Mouse (Mus musculus) thymus, postnatal 25 days (tissue): ENCODE measurements at regions not wholly inside any gene's neighbourhood (a gene's known extent, or its start where the extent isn't known, plus 50 kb on each side); places are given as distances from the start of the nearest gene placed in this dataset.

Experiments used
- DNase-seq: peaks from one replicate; pipeline ENCODE4 v3.0.0; 2022

DNA sequence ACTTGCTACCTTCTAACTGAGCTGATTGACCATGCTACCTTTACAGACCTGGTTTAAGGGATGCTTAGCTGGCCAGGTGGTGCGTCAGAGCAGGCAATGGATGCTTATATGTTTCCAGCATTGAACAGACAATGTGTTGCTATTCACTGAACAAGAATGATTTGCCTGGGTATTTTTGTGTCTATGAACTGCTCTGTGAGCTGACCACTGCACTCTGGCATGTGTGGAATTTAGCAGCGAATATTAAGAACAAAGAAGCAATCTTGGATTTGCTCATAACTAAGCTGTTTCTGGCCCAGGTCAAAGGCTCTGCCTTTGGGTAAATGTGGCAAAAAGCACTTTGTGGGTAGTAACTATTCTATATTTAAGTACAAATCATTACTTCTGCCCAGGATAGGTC lies 58.3 kb upstream of the Ccdc39 start:
- DNase-seq, result no peak

DNA sequence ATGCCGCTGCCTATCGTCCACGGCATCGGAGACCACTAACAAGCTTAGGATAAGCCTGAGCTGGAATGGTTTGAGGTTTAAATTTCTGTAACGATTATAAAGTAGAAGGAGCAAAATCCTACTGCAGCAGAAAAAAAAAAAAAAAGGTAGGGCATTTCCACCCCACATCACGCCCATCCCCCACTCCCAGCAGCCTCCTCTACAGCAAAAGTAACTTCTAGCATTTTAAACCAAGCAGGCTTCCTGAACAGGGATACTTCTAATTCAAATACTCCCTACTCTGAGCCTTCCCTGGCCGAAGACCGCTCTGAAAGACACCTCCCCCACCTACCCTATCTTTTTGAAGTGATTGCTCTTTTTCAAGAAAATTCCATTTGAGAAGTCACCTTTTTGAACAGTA lies 59.2 kb upstream of the Ccdc39 start:
- DNase-seq, result no peak

DNA sequence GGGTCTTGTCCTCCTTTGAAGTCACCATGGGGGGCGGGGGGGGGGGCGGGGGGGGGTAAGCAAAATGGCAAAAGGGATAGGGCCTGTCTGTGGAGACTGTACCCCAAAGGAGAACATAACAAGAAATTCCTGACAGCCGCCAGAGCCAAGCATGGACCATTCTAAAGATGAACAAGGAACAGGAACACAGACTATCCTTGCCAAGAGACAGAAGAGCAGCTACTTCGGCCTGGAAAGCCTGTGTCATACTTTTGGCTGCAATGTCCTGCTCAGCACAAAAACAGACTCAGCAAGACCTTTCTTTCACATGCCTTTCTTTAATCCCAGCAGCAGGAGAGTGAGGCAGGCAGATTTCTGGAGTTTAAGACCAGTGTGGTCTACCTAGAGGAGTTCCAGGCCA lies 59.7 kb upstream of the Ccdc39 start:
- no peak for DNase-seq

DNA sequence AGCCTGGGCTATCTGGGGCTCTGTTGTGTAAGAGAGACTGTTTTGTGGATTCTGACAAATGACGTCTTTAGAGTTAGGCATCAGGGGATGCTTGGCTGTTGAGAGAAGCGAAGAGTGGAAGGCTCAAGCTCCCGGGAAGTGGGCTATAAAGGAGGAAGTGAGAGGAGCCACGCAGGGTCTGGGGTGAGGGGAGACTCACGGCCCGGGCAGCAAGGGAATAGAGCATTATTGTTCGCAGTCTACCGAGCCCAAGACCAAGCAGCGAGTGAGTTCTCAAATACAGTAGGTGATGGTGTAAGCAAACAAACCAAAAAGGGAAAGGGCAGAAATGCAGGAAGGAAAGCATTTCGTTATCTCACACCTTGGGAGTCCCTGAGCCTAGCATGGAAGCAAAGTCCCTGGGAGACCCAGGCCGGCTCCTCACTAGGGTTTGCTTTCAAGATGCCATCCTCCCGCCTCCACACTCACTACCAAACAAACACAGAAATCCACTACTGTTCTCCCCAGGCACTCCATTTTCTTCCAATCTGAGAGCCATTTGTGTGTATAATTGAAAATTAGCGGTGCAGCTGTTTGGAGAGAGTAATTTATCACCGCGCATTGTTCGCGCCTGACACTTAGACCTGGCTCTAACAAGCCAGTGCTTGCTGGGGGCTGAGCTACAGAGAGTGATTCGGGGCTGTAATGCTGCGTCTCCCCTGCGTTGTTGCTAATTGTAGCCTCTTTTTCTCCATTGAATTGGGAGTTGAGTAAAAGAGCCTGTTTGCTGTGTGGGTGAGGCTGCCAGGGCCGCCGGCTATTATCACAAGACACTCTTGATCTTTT lies 61.0 kb upstream of the Ccdc39 start:
- DNase-seq, result no peak

- no peak for DNase-seq
These were observed 61.5 kb upstream of the Ccdc39 start for GRCm38 (mm10) chr3:33905679-33906007.

GRCm38 (mm10) chr3:33907061-33907460 lies 63.0 kb upstream of the Ccdc39 start:
- no peak for DNase-seq

DNA sequence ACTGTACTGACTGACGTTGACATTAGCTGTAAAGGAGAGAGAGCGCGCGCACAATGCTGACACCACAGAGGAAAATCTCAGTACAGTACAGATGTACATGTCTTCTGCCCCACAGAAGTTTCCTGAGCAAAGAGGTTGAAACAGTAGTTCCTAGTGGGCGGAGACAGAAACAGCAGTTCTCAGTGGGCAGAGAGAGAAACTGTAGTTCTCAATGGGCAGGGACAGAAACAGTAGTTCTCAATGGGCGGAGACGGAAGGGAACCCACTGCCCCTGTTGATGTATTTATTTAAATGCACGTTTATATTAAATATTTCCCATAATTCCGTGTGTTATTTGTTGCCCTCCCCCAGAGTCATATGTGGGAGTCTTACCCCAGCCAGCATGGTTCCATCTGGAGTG lies 67.4 kb upstream of the Ccdc39 start:
- DNase-seq, result no peak

GRCm38 (mm10) chr3:33913470-33913869 lies 69.4 kb upstream of the Ccdc39 start:
- DNase-seq, result no peak

DNA sequence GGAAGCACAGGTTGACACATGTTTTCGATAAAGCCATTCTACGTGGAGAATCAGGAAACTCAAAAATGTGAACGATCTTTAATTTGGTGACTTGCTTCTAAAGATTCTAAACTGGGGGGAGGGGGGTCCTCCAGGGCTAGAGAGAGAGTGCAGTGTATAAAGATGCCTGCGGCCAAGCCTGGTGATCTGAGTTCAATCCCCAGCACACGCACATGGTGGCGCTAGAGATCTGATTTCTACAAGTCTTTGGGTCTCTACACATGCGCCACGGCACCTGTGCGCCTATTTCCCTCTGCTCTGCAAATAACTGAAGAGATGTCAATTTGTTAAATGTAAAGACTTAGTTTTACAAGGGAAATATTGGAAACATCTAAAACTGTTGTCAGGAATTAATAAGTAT lies 70.3 kb upstream of the Ccdc39 start:
- no peak for DNase-seq

DNA sequence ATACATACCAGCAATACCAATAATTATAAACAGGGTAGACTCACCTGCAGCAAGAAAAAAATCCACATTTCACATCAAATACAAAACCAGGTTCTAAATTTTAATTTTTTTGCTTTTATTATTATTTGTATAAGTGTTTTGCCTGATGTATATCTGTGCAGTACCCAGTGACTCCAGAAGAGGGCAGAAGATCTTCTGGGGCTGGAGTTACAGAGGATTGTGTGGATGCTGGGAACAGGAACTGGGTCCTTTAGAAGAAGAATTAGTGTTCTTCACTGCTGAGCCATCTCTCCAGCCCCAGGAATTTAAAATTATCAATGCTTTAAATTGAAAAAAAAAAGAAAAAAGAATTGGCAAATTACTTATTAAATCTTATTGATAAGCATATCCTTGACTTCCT lies 71.7 kb upstream of the Ccdc39 start:
- no peak for DNase-seq

GRCm38 (mm10) chr3:33916318-33916717 lies 72.2 kb upstream of the Ccdc39 start:
- DNase-seq, result no peak

- no peak for DNase-seq
These were observed 72.7 kb upstream of the Ccdc39 start for GRCm38 (mm10) chr3:33916818-33917217.

GRCm38 (mm10) chr3:33918785-33919184 lies 74.7 kb upstream of the Ccdc39 start:
- DNase-seq, result peak; percentile 38

- DNase-seq, result no peak
These were observed 81.0 kb upstream of the Ccdc39 start for GRCm38 (mm10) chr3:33925072-33925471.

GRCm38 (mm10) chr3:33955064-33955463 lies 64.7 kb upstream of the Fxr1 start:
- DNase-seq, result no peak

DNA sequence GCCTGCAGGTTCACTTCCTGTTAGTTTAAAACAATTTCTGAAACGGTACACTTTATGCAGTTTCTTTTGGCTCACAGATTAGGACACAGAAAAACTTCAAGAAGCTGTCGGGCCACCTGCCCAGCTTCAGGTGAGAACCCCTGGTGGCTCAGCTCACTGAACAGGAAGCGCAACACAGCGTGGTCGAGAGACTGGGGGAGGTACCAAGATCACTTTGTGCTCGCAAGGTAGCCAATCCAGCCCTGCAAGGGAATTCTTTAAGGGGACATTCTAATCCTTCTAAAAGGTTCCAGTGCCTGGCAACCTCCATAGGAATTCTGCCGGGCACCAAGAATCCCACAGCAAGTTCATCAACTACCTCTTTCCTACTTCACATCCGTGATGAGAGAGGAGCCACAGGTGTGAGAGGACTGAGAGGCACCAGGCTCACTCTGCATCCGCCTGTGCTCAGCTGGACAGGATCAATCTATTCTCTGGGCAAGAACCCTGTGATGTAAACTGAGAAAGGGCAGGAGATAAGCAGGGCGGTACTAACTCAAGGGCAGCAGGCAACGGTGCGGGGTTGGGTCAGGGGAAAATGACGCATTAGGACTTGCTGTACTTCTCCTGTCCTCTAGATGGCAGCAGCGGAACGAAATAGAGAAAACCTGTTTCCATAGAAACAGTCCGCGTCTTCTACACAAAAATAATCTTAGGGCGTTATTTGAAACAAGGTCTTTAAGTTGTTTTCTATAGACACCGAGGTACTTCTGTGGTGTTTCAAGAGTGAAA lies 63.7 kb upstream of the Fxr1 start:
- peak; percentile 63 for DNase-seq

DNA sequence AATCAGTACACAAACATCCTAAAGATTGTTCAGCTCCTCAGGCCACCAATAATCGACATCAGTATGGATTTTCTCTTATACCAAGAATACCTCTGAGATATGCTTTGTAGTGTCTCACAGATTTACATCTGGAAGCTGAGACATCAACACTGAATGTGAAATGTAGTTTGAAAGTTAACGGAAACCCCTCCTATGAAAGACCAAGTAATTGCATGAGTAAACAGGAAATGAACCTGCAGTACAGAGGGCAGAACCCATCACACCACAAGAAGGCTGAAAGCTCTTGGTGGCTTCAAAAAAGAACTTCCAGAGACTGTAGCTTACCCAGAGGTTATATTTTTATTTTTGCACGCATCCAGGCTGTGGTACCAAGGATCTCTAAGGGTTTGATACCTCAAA lies 63.1 kb upstream of the Fxr1 start:
- DNase-seq, result no peak

DNA sequence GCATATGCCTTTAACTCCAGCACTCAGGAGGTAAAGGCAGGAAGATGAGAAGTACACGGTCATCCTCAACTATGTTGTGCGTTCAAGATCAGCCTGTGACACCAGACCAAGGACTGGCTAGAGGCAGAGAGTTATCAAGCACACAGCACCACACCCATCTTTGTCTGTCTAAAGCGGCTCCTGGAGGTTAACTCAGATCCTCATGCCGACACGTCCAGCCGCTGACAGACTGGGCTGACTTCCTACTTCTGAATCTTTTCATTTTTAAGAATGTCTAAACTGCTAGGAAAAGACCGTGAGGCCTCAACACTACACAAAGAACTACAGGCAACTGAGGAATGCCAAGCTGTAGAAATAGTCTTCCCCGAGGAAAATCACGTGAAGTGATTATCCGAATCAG lies 62.1 kb upstream of the Fxr1 start:
- no peak for DNase-seq

DNA sequence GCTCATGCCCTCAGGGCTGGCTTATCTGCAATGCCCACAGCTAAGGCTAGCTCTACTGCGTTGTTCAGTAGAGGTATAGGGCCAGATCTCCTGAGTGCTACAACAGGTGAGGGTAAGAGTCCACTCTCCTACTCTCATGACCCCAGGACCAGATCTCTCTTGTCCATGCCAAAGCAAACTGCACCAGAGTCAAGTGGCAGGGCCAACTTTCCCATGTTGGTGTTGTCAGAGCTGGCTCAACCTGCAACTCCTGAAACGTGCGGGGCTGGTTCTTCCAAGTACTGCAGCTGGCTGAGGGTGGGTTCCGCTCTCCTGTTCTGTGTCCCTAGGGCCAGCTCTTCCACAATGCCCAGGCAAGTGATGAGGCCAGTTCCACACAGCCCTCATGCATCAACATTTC lies 61.5 kb upstream of the Fxr1 start:
- DNase-seq, result no peak

- DNase-seq, result no peak
These were observed 59.5 kb upstream of the Fxr1 start for GRCm38 (mm10) chr3:33960211-33960610.

DNA sequence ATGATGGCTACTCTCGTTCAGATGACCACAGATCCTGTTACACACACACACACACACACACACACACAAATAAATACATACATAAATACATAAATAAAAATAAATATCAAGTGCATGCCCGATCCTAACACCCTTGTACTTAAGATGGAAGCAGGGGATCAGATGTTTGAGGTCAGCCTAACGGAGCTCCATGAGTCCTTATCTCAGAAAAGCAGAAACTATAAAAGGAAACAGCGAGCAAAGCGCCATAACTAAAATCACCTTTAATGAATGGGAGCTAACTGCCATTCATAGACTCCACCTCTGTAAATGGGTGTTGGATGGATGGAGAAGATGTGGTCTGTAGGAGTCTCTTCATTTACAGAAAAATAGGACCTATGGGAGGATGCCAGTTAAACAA lies 56.8 kb upstream of the Fxr1 start:
- no peak for DNase-seq

DNA sequence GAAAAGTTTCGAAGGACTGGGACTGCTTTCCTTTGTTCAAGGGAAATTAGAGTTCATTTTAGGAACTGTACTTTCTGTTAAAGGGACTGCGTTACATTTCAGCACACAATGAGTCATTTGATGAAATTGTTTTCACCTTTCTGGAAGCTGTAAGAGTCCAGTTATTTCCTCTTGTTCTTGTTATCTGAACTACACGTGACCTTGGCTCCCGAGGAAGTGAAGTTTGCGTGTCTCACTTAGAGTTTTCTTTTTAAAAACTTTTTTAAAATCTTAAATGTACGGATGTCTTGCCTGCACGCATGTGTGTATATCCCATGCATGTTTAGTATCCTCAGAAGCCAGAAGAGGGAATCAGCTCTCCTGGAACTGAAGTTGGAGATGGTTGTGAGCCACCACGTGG lies 52.6 kb upstream of the Fxr1 start:
- no peak for DNase-seq
